Mouse (Mus musculus): ENCODE measurements around the gene Masp1. TPM values are rescaled to one million over a fixed set of nuclear protein-coding genes. Genes with fewer than 3 reads are reported as not detected.

The Masp1 gene
- polyA plus RNA-seq, 3 experiments from 2014 or later, result not detected

Other genes with a start within 250 kb of the Masp1 start
- not detected for gene Rtp1, start 91.7 kb downstream of the Masp1 start, polyA plus RNA-seq (2017; shearing (Covaris generic))
- 100 to 1,000 TPM in 2 of 3 experiments, 10 to 100 TPM in 1; 92.6 to 125 (median 114) TPM for gene Rtp4, start 524 bp downstream of the Masp1 start, polyA plus RNA-seq (2017; shearing (Covaris generic))